Mouse (Mus musculus): ENCODE measurements around the gene Dpt.

DNA sequence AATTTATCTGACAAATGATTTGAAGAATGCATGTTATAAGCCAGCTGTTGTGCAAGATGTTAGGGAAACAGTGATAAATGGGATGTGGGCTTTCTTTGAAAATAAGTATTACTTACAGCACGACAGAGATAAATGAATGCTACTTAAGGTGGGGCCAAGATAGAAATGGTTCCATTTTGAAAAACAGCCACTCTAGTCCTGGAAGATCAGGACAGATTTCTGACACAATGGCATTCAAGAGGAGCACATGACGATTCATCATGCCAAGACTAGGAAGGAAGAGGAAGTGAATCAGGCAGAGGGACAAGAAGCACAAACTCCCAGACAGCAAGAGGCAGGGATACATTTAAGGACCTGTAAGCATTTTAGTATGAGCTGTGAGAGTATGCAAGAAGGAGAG, 39.5 kb upstream of the Dpt start:
- TF ChIP-seq POLR2A (IDR thresholded peaks at IDR 0.05; ENCODE audit: low read depth, low read length): no peak
- TF ChIP-seq CTCF (conservative IDR thresholded peaks at IDR 0.05 in 1 of 2, IDR thresholded peaks at IDR 0.05 in 1 of 2; ENCODE audit: low read depth in 2 of 2, low read length in 2 of 2): no peak
- no peak for TF ChIP-seq EP300 (IDR thresholded peaks at IDR 0.05; ENCODE audit: low read length)
- no peak for TF ChIP-seq USF2 (conservative IDR thresholded peaks at IDR 0.05; ENCODE audit: low read depth, low read length)
- no peak for TF ChIP-seq TCF12 (IDR thresholded peaks at IDR 0.05; ENCODE audit: low read depth, low read length)
- TF ChIP-seq SIN3A (IDR thresholded peaks at IDR 0.05; ENCODE audit: low read length): no peak
- TF ChIP-seq CHD1 (IDR thresholded peaks at IDR 0.05; ENCODE audit: low read depth, low read length): no peak
- TF ChIP-seq MAFK (IDR thresholded peaks at IDR 0.05; ENCODE audit: insufficient replicate concordance, low read length): no peak
- no peak for TF ChIP-seq POLR2AphosphoS2 (IDR thresholded peaks at IDR 0.05; ENCODE audit: low read depth, low read length)
- TF ChIP-seq IRF4 (IDR thresholded peaks at IDR 0.05; ENCODE audit: low read depth, low read length): no peak

Measured in CH12.LX (cell line).